Mouse (Mus musculus): ENCODE data around the gene Vmn1r198.

GRCm38 (mm10) chr13:22335565-22335964 is 14.6 kb upstream of the Vmn1r198 start:
- TF ChIP-seq GATA1 (IDR thresholded peaks at IDR 0.05; ENCODE audit: low read length), result no peak
- TF ChIP-seq TAL1 (IDR thresholded peaks at IDR 0.05; ENCODE audit: low read length), result no peak
